Mouse (Mus musculus) hindbrain, postnatal 0 days (tissue): Measurements from ENCODE around the gene 3100002H09Rik. TPM values are rescaled to one million over a fixed set of nuclear protein-coding genes. Genes with fewer than 3 reads are reported as not detected.

Experiments
- ATAC-seq: fragments of 200-750 bp; cut with Nextera tagmentation; 2 replicates; pipeline ENCODE4 v1.8.0; 2017; ENCODE audit warnings: mild to moderate bottlenecking, moderate TSS enrichment, moderate library complexity
- DNase-seq: peaks from one replicate; pipeline ENCODE4 v3.0.0-alpha.2; 2015; ENCODE audit warnings: low spot score
- H3K27ac ChIP-seq: fragments of 300-500 bp; sonication (generic); 2 replicates; pipeline ENCODE4 v1.5.1; 2014; ENCODE audit warnings: mild to moderate bottlenecking
- H3K27me3 ChIP-seq: fragments of 300-500 bp; sonication (generic); 2 replicates; pipeline ENCODE4 v1.6.1; 2014; ENCODE audit warnings: low read length, mixed read lengths; ENCODE audit not compliant: insufficient read depth
- H3K36me3 ChIP-seq: fragments of 300-500 bp; sonication (generic); 2 replicates; pipeline ENCODE4 v1.6.1; 2014; ENCODE audit warnings: low read length, mixed read lengths; ENCODE audit not compliant: insufficient read depth
- H3K4me1 ChIP-seq: fragments of 300-500 bp; sonication (generic); 2 replicates; pipeline ENCODE4 v1.6.1; 2014; ENCODE audit warnings: antibody characterized with exemption, low read length, mixed read lengths; ENCODE audit not compliant: insufficient read depth
- H3K4me2 ChIP-seq: fragments of 300-500 bp; sonication (generic); 2 replicates; pipeline ENCODE4 v1.6.1; 2014; ENCODE audit warnings: low read depth, mild to moderate bottlenecking, low read length, moderate library complexity, mixed read lengths
- H3K4me3 ChIP-seq: fragments of 300-500 bp; sonication (generic); 2 replicates; pipeline ENCODE4 v1.5.1; 2014; ENCODE audit warnings: low read length
- H3K9ac ChIP-seq: fragments of 300-500 bp; sonication (generic); replicated peaks from 2 replicates; pipeline ENCODE4 v1.6.1; 2014; ENCODE audit warnings: mild to moderate bottlenecking, low read length, moderate library complexity, mixed read lengths
- H3K9me3 ChIP-seq: fragments of 300-500 bp; sonication (generic); 2 replicates; pipeline ENCODE4 v1.6.1; 2016; ENCODE audit warnings: low read length, mixed read lengths
- CTCF ChIP-seq: IDR thresholded peaks from 2 replicates; pipeline ENCODE4 v1.5.1; 2016; ENCODE audit warnings: antibody characterized with exemption, control low read depth, low read depth
- WGBS: fragments of 180-500 bp; shearing (Covaris S2); extraction: QIAGEN DNeasy Blood & Tissue Kit; methylation state at CpG from one replicate; pipeline ENCODE4 v1.1.7; 2014; 5-methylcytosine and 5-hydroxymethylcytosine counted together
- polyA plus RNA-seq: library from polyadenylated mRNA; unstranded; fragments of >200 nt; fragmentation: Nextera tagmentation; extraction: Ambion mirVana; gene quantifications from 2 replicates; pipeline ENCODE4 v1.2.1, GENCODE M21; 2015
- total RNA-seq: library from RNA; depleted of rRNA; stranded (reverse); fragments of >200 nt; gene quantifications from 2 replicates; pipeline ENCODE4 v1.2.3, GENCODE M21; 2014

The 3100002H09Rik gene
- total and polyA plus RNA-seq, 2 experiments from 2014 or later, result 0.23 to 0.26 TPM

DNA sequence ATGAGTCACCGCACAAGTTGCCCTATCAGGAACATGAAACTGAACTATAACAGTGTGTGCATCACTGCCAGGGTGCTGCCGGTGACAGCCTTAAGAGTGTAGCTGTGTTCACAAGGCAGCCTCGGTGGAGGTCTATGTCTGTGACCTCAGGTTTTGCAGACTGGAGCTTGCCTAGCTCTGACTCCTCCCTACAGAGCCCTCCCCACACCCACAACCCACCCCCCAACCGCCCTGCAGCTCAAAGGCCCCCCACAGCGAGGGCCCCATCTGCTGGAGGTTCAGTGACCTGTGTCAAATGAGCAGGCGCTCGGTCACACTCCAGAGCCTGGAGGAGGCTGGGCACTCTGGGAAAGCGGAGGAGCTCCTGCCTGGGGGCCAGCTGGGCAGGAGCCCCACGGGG, 42.3 kb upstream of the 3100002H09Rik start:
- no peak for ATAC-seq
- H3K27ac ChIP-seq, result no peak overlapping the region
- no peaks in the 10 kb centered on the region; the same call in 1 of the 2 replicates for H3K4me1 ChIP-seq
- no peak overlapping the region for H3K4me2 ChIP-seq
- H3K9ac ChIP-seq, result no peak overlapping the region
- H3K9me3 ChIP-seq, result no peaks in the 10 kb centered on the region
- no peaks in the 10 kb centered on the region for H3K36me3 ChIP-seq
- H3K27me3 ChIP-seq, result peaks cover 32% of the 10 kb centered on the region
- DNase-seq, result peak; percentile 48
- no peak for TF ChIP-seq CTCF
- no peak overlapping the region for H3K4me3 ChIP-seq
- WGBS, result 7% methylated on average over 9 of the region's 9 CpGs

DNA sequence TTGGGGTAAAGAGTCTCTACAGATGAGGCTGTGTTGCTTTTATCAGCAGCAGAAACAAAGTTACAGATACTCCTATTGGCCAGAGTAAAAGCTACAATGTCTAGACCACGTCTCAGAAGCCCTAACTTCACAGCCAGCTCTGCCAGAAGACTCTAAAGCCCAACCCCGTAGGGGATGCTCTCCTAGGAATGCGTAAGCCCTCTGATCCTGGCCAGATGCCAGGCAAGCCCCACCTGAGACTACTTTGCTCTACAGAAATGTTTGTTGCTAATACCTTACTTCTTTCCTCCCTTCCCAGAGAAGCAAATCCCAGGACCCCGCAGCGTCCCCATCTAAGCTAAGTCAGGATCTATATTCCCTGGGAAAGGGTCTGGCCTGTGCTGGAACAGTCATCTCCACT, 37.3 kb upstream of the 3100002H09Rik start:
- Histone ChIP-seq H3K36me3 (no peaks in the 10 kb centered on the region), H3K27ac (no peak overlapping the region), H3K9ac (no peak overlapping the region), H3K9me3 (no peaks in the 10 kb centered on the region), H3K27me3 (peaks cover 6% of the 10 kb centered on the region; the same call in 1 of the 2 replicates), H3K4me3 (no peak overlapping the region), H3K4me1 (no peaks in the 10 kb centered on the region), H3K4me2 (no peak overlapping the region)
- 43% methylated on average over 5 of the region's 5 CpGs for WGBS
- ATAC-seq (no peak), DNase-seq (no peak)
- TF ChIP-seq CTCF, result no peak

DNA sequence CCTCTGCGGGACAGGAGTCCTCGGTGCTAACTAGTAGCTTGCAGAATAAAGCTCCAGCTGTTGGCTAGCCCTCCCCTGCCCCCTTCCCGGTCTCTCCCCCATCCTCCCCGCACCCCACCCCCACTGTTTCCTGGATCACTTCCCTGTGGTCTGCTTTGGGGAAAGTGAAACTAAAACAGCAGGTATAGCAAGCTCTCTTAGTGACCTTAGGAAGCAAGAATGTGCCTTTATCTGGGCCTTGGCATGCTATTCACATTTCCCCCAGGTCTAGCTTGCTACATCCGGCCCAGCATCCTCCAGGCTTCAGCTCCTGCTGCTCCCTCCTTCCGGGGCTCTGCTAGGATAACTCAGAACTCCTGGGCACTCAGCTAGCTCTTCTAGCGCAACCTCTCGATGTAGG, 36.0 kb upstream of the 3100002H09Rik start:
- no peak for TF ChIP-seq CTCF

DNA sequence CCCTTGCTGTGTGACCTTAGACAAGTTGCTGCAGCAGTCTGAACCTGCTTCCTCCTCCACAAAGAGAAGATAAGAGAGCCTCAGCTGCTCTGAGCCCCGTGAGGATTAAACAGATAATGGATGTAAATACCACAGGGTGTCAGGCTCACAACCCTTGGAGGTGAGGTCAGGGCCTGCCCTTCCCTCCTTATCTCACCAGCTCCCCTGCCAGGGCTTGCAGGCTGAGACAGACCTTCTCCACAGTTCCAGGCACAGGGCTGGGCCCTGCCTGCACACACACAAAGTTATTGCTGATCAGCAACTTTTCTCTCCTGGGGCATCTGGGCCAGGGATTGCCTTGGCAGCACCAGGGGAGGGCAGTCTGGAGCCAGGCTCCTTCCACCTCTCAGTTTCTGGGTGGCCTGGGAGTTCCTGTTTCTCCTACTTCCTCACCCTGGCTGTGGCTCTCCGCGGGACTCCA, 34.4 kb upstream of the 3100002H09Rik start:
- Histone ChIP-seq H3K9me3 (no peaks in the 10 kb centered on the region), H3K9ac (no peak overlapping the region), H3K4me2 (no peak overlapping the region), H3K27me3 (peaks cover 4% of the 10 kb centered on the region; the same call in 1 of the 2 replicates), H3K4me3 (no peak overlapping the region), H3K4me1 (no peaks in the 10 kb centered on the region), H3K36me3 (no peaks in the 10 kb centered on the region), H3K27ac (no peak overlapping the region)
- DNase-seq, result no peak
- no peak for ATAC-seq
- 52% methylated on average over 3 of the region's 3 CpGs for WGBS
- TF ChIP-seq CTCF, result no peak

More for the DNA sequence above, 36.0 kb upstream of the 3100002H09Rik start:
- H3K4me3 ChIP-seq, result no peak overlapping the region
- peaks cover 5% of the 10 kb centered on the region; the same call in 1 of the 2 replicates for H3K27me3 ChIP-seq
- DNase-seq (no peak), ATAC-seq (no peak)
- no peaks in the 10 kb centered on the region for H3K9me3 ChIP-seq
- peak overlapping the region; percentile 2; the same call in 1 of the 2 replicates for H3K4me2 ChIP-seq
- H3K36me3 ChIP-seq, result no peaks in the 10 kb centered on the region
- WGBS, result 26% methylated on average over 8 of the region's 8 CpGs
- no peak overlapping the region for H3K9ac ChIP-seq
- no peak overlapping the region for H3K27ac ChIP-seq
- no peaks in the 10 kb centered on the region for H3K4me1 ChIP-seq

DNA sequence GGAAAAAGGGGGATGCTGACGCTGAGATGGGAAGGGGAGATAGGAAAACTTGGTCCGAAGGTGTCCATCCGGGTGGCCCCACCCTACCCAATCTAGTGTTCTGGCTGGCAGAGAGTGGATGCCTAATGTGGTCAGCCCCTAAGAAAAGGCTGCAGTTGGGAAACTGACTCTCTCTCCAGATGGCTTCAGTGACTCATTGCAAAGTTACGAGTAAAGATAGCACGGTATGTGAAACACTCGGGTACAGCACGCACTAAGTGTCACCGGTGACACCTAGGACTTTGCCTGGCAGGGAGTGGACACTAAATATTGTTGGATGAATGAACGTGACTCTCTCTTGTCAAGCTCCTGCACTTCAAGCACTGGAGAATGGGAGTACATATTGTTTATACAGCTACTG, 33.3 kb upstream of the 3100002H09Rik start:
- TF ChIP-seq CTCF, result no peak
- no peak for ATAC-seq
- no peaks in the 10 kb centered on the region; the same call in 1 of the 2 replicates for H3K27me3 ChIP-seq
- no peaks in the 10 kb centered on the region for H3K4me1 ChIP-seq
- H3K36me3 ChIP-seq, result no peaks in the 10 kb centered on the region
- 92% methylated on average over 9 of the region's 9 CpGs for WGBS
- H3K9me3 ChIP-seq, result no peaks in the 10 kb centered on the region
- no peak for DNase-seq
- no peak overlapping the region for H3K4me3 ChIP-seq
- H3K9ac ChIP-seq, result no peak overlapping the region
- no peak overlapping the region for H3K4me2 ChIP-seq
- H3K27ac ChIP-seq, result no peak overlapping the region

DNA sequence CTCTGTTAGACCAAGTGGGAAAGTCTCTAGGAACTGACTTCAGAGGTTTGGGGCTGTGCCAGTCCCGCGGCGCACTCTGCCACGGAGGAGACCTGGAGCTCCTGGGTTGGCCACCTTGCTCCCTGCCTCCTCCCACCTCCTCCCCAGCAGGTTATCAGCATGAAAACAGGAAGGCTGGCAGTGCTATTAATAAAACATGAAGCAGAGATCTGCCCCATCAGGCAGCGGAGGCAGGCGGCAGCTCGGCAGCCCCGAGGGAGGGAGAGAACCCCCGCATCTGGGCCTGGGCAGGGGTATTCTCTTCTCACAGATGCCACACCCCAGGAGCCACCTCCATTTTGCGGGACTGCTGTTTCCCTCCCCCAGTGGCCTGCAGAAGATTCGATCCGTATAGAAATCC, 29.1 kb upstream of the 3100002H09Rik start:
- Histone ChIP-seq H3K27me3 (no peaks in the 10 kb centered on the region), H3K4me3 (no peak overlapping the region), H3K36me3 (no peaks in the 10 kb centered on the region), H3K9me3 (no peaks in the 10 kb centered on the region), H3K27ac (no peak overlapping the region), H3K4me2 (no peak overlapping the region), H3K9ac (no peak overlapping the region), H3K4me1 (no peaks in the 10 kb centered on the region)
- ATAC-seq (no peak), DNase-seq (no peak)
- no peak for TF ChIP-seq CTCF
- 19% methylated on average over 12 of the region's 12 CpGs for WGBS

DNA sequence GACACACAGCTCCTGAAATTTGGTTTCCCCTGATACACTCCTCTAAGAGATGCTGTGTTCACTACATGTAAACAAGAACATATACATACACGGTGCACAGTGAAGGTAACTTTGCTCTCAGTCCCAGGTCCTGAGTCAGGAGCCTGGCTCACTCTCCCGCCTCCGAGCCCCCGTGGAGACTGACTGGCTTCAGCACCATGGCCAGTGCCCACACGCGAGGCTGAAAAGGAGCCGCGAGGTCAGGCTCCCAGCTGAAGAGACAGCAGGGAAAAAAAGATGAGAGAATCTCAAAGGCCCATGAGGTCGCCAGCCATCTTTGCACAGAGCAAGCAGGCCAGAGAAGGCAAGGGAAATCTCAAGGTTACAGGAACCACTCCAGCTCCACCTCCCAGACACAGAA, 22.7 kb upstream of the 3100002H09Rik start:
- Histone ChIP-seq H3K4me3 (no peak overlapping the region), H3K4me1 (no peaks in the 10 kb centered on the region), H3K36me3 (no peaks in the 10 kb centered on the region), H3K27me3 (peaks cover 4% of the 10 kb centered on the region; the same call in 1 of the 2 replicates), H3K4me2 (no peak overlapping the region), H3K9ac (no peak overlapping the region), H3K27ac (no peak overlapping the region), H3K9me3 (no peaks in the 10 kb centered on the region)
- 13% methylated on average over 9 of the region's 9 CpGs for WGBS
- TF ChIP-seq CTCF, result no peak
- DNase-seq (peak; percentile 38), ATAC-seq (no peak)
